Mouse (Mus musculus) cerebellum, adult 2 months (tissue): ENCODE measurements around the gene Rab3b.
A peak's percentile ranks its signal among the peaks of the same experiment; 100 is the strongest.
"Not testable (repeated sequence)": the region's sequence is repeated elsewhere in the genome, so short reads cannot be mapped to it uniquely, and the experiment has no call there.

Experiments used
- CTCF ChIP-seq: fragments of 200-500 bp; IDR thresholded peaks from 2 replicates; pipeline ENCODE4 v1.5.1; 2011; ENCODE audit warnings: low read depth, mild to moderate bottlenecking, control low read depth, low read length, moderate library complexity, borderline replicate concordance; ENCODE audit not compliant: insufficient read depth
- POLR2A ChIP-seq: fragments of 200-500 bp; IDR thresholded peaks from 2 replicates; pipeline ENCODE4 v1.6.1; 2011; ENCODE audit warnings: low read length, control low read depth, borderline replicate concordance; ENCODE audit not compliant: insufficient read depth

DNA sequence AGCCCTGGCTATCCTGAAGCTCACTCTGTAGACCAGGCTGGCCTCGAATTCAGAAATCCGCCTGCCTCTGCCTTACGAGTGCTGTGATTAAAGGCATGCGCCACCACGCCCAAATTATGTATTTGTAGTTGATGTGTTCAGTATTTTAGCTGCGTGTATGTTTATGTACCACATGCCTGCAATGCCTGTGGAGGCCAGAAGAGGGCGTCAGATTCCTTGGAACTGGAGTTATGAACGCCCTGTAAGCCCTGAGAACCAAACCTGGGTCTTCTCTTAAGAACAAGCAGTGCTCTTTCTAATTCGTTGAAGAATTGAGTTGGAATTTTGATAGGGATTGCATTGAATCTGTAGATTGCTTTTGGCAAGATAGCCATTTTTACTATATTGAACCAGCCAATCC lies 49.1 kb downstream of the Rab3b start:
- TF ChIP-seq POLR2A, result not testable (repeated sequence)
- 0 out of 2 replicates have a peak, but pooled peaks have one; percentile 7 for TF ChIP-seq CTCF
